Mouse (Mus musculus): Measurements from ENCODE around the gene Mettl27. TPM values are rescaled to one million over a fixed set of nuclear protein-coding genes. Genes with fewer than 3 reads are reported as not detected.

The Mettl27 gene
- polyA plus RNA-seq (2016; fragmentation: Nextera tagmentation; extraction: Ambion mirVana): 8.8 and 10.1 TPM in 2 replicates

GRCm38 (mm10) chr5:134932179-134932902 is at the start of gene Mettl27:
Gene Mettl27 (plus strand): TSS chr5:134932368.
- peak; percentile 96 for ATAC-seq (ENCODE audit: low FRiP score, low read depth)

GRCm38 (mm10) chr5:134883077-134883476 is 49.1 kb upstream of the Mettl27 start:
- H3K9me3 ChIP-seq: peaks cover 6% of the 10 kb centered on the region; the same call in 1 of the 2 replicates
- H3K4me1 ChIP-seq: no peaks in the 10 kb centered on the region
- 74% methylated on average over 3 of the region's 3 CpGs for WGBS
- no peaks in the 10 kb centered on the region for H3K27me3 ChIP-seq (replicated peaks)
- no peak overlapping the region for H3K4me3 ChIP-seq
- no peak overlapping the region for H3K9ac ChIP-seq
- no peak for ATAC-seq (ENCODE audit: low FRiP score, low read depth)
- no peak overlapping the region for H3K4me2 ChIP-seq (replicated peaks)
- H3K36me3 ChIP-seq: no peaks in the 10 kb centered on the region
- H3K27ac ChIP-seq: no peak overlapping the region

More at GRCm38 (mm10) chr5:134932179-134932902, at the start of gene Mettl27:
- WGBS: under 1% methylated on average over 41 of the region's 41 CpGs
- no peaks in the 10 kb centered on the region for H3K36me3 ChIP-seq
- peaks cover 8% of the 10 kb centered on the region for H3K4me1 ChIP-seq
- no peak within 1 kb of the TSS for H3K27ac ChIP-seq
- peak within 1 kb of the TSS; percentile 65 for H3K9ac ChIP-seq
- peak within 1 kb of the TSS; percentile 95 for H3K4me2 ChIP-seq (replicated peaks)
- no peaks in the 10 kb centered on the region for H3K9me3 ChIP-seq
- no peaks in the 10 kb centered on the region for H3K27me3 ChIP-seq (replicated peaks)
- H3K4me3 ChIP-seq: peak within 1 kb of the TSS; percentile 66

- Histone ChIP-seq H3K9ac (no peak overlapping the region), H3K27me3 (replicated peaks) (no peaks in the 10 kb centered on the region), H3K9me3 (no peaks in the 10 kb centered on the region), H3K36me3 (no peaks in the 10 kb centered on the region), H3K4me2 (replicated peaks) (no peak overlapping the region), H3K4me3 (no peak overlapping the region), H3K27ac (no peak overlapping the region), H3K4me1 (no peaks in the 10 kb centered on the region)
- WGBS: 59% methylated on average over 18 of the region's 18 CpGs
- no peak for ATAC-seq (ENCODE audit: low FRiP score, low read depth)
Measured at GRCm38 (mm10) chr5:134887447-134888335, 44.5 kb upstream of the Mettl27 start.

GRCm38 (mm10) chr5:134888505-134888904 is 43.7 kb upstream of the Mettl27 start:
- Histone ChIP-seq H3K4me3 (no peak overlapping the region), H3K4me2 (replicated peaks) (no peak overlapping the region), H3K36me3 (no peaks in the 10 kb centered on the region), H3K9me3 (no peaks in the 10 kb centered on the region), H3K27me3 (replicated peaks) (no peaks in the 10 kb centered on the region), H3K27ac (no peak overlapping the region), H3K4me1 (no peaks in the 10 kb centered on the region), H3K9ac (no peak overlapping the region)
- 89% methylated on average over 7 of the region's 7 CpGs for WGBS
- no peak for ATAC-seq (ENCODE audit: low FRiP score, low read depth)

- Histone ChIP-seq H3K4me1 (no peaks in the 10 kb centered on the region), H3K27ac (no peak overlapping the region), H3K4me2 (replicated peaks) (no peak overlapping the region), H3K4me3 (no peak overlapping the region), H3K27me3 (replicated peaks) (no peaks in the 10 kb centered on the region), H3K36me3 (no peaks in the 10 kb centered on the region), H3K9me3 (no peaks in the 10 kb centered on the region), H3K9ac (no peak overlapping the region)
- WGBS: 86% methylated on average over 6 of the region's 6 CpGs
- no peak for ATAC-seq (ENCODE audit: low FRiP score, low read depth)
Measured at GRCm38 (mm10) chr5:134890601-134891054, 41.5 kb upstream of the Mettl27 start.

GRCm38 (mm10) chr5:134891552-134891951 is 40.6 kb upstream of the Mettl27 start:
- 79% methylated on average over 8 of the region's 8 CpGs for WGBS
- Histone ChIP-seq H3K9ac (no peak overlapping the region), H3K4me3 (no peak overlapping the region), H3K4me1 (no peaks in the 10 kb centered on the region), H3K27ac (no peak overlapping the region), H3K4me2 (replicated peaks) (no peak overlapping the region), H3K27me3 (replicated peaks) (no peaks in the 10 kb centered on the region), H3K9me3 (no peaks in the 10 kb centered on the region), H3K36me3 (no peaks in the 10 kb centered on the region)
- ATAC-seq (ENCODE audit: low FRiP score, low read depth): no peak

GRCm38 (mm10) chr5:134892717-134893116 is 39.5 kb upstream of the Mettl27 start:
- Histone ChIP-seq H3K27ac (no peak overlapping the region), H3K4me3 (no peak overlapping the region)
- WGBS: 78% methylated on average over 5 of the region's 5 CpGs

GRCm38 (mm10) chr5:134895291-134895690 is 36.9 kb upstream of the Mettl27 start:
- no peak overlapping the region for H3K9ac ChIP-seq
- H3K27me3 ChIP-seq (replicated peaks): no peaks in the 10 kb centered on the region
- no peaks in the 10 kb centered on the region for H3K4me1 ChIP-seq
- no peak overlapping the region for H3K4me2 ChIP-seq (replicated peaks)
- H3K36me3 ChIP-seq: no peaks in the 10 kb centered on the region
- 77% methylated on average over 8 of the region's 8 CpGs for WGBS
- H3K4me3 ChIP-seq: no peak overlapping the region
- no peaks in the 10 kb centered on the region for H3K9me3 ChIP-seq
- H3K27ac ChIP-seq: no peak overlapping the region
- no peak for ATAC-seq (ENCODE audit: low FRiP score, low read depth)

More at GRCm38 (mm10) chr5:134892717-134893116, 39.5 kb upstream of the Mettl27 start:
- no peaks in the 10 kb centered on the region for H3K9me3 ChIP-seq
- no peaks in the 10 kb centered on the region for H3K27me3 ChIP-seq (replicated peaks)
- no peak overlapping the region for H3K9ac ChIP-seq
- H3K4me1 ChIP-seq: no peaks in the 10 kb centered on the region
- no peak overlapping the region for H3K4me2 ChIP-seq (replicated peaks)
- H3K36me3 ChIP-seq: no peaks in the 10 kb centered on the region
- no peak for ATAC-seq (ENCODE audit: low FRiP score, low read depth)

GRCm38 (mm10) chr5:134896965-134897364 is 35.2 kb upstream of the Mettl27 start:
- WGBS: 85% methylated on average over 8 of the region's 8 CpGs
- Histone ChIP-seq H3K36me3 (no peaks in the 10 kb centered on the region), H3K4me1 (0 out of 2 replicates have a peak, but pooled peaks cover 4% of the 10 kb centered on the region), H3K4me3 (no peak overlapping the region), H3K27me3 (replicated peaks) (no peaks in the 10 kb centered on the region), H3K9me3 (no peaks in the 10 kb centered on the region), H3K27ac (no peak overlapping the region), H3K9ac (no peak overlapping the region), H3K4me2 (replicated peaks) (no peak overlapping the region)
- ATAC-seq (ENCODE audit: low FRiP score, low read depth): no peak

- Histone ChIP-seq H3K4me1 (0 out of 2 replicates have a peak, but pooled peaks cover 4% of the 10 kb centered on the region), H3K27ac (no peak overlapping the region), H3K9ac (no peak overlapping the region)
Measured at GRCm38 (mm10) chr5:134897596-134897995, 34.6 kb upstream of the Mettl27 start.

GRCm38 (mm10) chr5:134901012-134901643 is 31.0 kb upstream of the Mettl27 start:
- no peaks in the 10 kb centered on the region; the same call in 1 of the 2 replicates for H3K27me3 ChIP-seq (replicated peaks)
- H3K4me3 ChIP-seq: no peak overlapping the region
- H3K27ac ChIP-seq: no peak overlapping the region
- no peak overlapping the region for H3K4me2 ChIP-seq (replicated peaks)
- 47% methylated on average over 12 of the region's 12 CpGs for WGBS
- H3K9me3 ChIP-seq: no peaks in the 10 kb centered on the region
- H3K9ac ChIP-seq: no peak overlapping the region
- H3K4me1 ChIP-seq: 0 out of 2 replicates have a peak, but pooled peaks cover 4% of the 10 kb centered on the region
- no peak for ATAC-seq (ENCODE audit: low FRiP score, low read depth)
- no peaks in the 10 kb centered on the region for H3K36me3 ChIP-seq

More at GRCm38 (mm10) chr5:134897596-134897995, 34.6 kb upstream of the Mettl27 start:
- Histone ChIP-seq H3K4me2 (replicated peaks) (no peak overlapping the region), H3K4me3 (no peak overlapping the region), H3K9me3 (no peaks in the 10 kb centered on the region), H3K36me3 (no peaks in the 10 kb centered on the region), H3K27me3 (replicated peaks) (no peaks in the 10 kb centered on the region; the same call in 1 of the 2 replicates)
- no peak for ATAC-seq (ENCODE audit: low FRiP score, low read depth)
- 80% methylated on average over 17 of the region's 17 CpGs for WGBS

GRCm38 (mm10) chr5:134901644-134902027 is 30.5 kb upstream of the Mettl27 start:
- Histone ChIP-seq H3K27ac (no peak overlapping the region), H3K27me3 (replicated peaks) (no peaks in the 10 kb centered on the region; the same call in 1 of the 2 replicates), H3K4me3 (no peak overlapping the region), H3K4me2 (replicated peaks) (no peak overlapping the region), H3K9ac (no peak overlapping the region), H3K4me1 (0 out of 2 replicates have a peak, but pooled peaks cover 4% of the 10 kb centered on the region), H3K9me3 (no peaks in the 10 kb centered on the region), H3K36me3 (no peaks in the 10 kb centered on the region)
- no peak for ATAC-seq (ENCODE audit: low FRiP score, low read depth)
- 78% methylated on average over 8 of the region's 8 CpGs for WGBS

Measured in neural tube, embryonic 12.5 days (tissue).